Mouse (Mus musculus) MEL (cell line): ENCODE data around the gene Znrf1. TPM values are rescaled to one million over a fixed set of nuclear protein-coding genes. Genes with fewer than 3 reads are reported as not detected.

Source experiments
- DNase-seq: peaks from one replicate; pipeline ENCODE4 v3.0.0; 2011; ENCODE audit warnings: low read depth, low spot score
- H3K27ac ChIP-seq: 2 replicates; pipeline ENCODE4 v1.5.1; 2012; ENCODE audit warnings: low read depth, mild to moderate bottlenecking, control low read depth, low read length, moderate library complexity; ENCODE audit not compliant: control insufficient read depth
- H3K27me3 ChIP-seq, 2 experiments: fragments of 150-350 bp in 1 of 2; sonication (generic) in 1 of 2; 2 replicates each; pipeline ENCODE4 v1.6.1; 2012; ENCODE audit warnings: low read length in 2 of 2, mild to moderate bottlenecking in 2 of 2, improper control_type of control experiment in 1 of 2, moderate library complexity in 1 of 2; ENCODE audit not compliant: insufficient read depth in 2 of 2, control insufficient read depth in 1 of 2
- H3K36me3 ChIP-seq, 2 experiments: 2 replicates each; pipeline ENCODE4 v1.6.1; 2012 to 2014; ENCODE audit warnings: low read length in 2 of 2, improper control_type of control experiment in 1 of 2, inconsistent platforms in 1 of 2, mild to moderate bottlenecking in 1 of 2; ENCODE audit not compliant: insufficient read depth in 2 of 2, control insufficient read depth in 1 of 2
- H3K4me1 ChIP-seq, 2 experiments: fragments of 150-350 bp in 1 of 2; sonication (generic) in 1 of 2; 2 replicates each; pipeline ENCODE4 v1.6.1; 2012; ENCODE audit warnings: low read length in 2 of 2, improper control_type of control experiment in 1 of 2, mild to moderate bottlenecking in 1 of 2; ENCODE audit not compliant: insufficient read depth in 2 of 2, control insufficient read depth in 1 of 2
- H3K4me3 ChIP-seq, 2 experiments: fragments of 150-350 bp in 1 of 2; sonication (generic) in 1 of 2; 2 replicates each; pipeline ENCODE4 v1.5.1; 2012; ENCODE audit warnings: low read depth in 2 of 2, low read length in 2 of 2, mild to moderate bottlenecking in 2 of 2, moderate library complexity in 2 of 2, control low read depth in 1 of 2, improper control_type of control experiment in 1 of 2; ENCODE audit not compliant: control insufficient read depth in 1 of 2, insufficient read depth in 1 of 2
- H3K79me2 ChIP-seq: 2 replicates; pipeline ENCODE4 v1.6.1; 2012; ENCODE audit warnings: mild to moderate bottlenecking, low read length, moderate library complexity; ENCODE audit not compliant: control insufficient read depth, poor library complexity, insufficient read depth
- H3K9ac ChIP-seq: 2 replicates; pipeline ENCODE4 v1.6.1; 2012; ENCODE audit warnings: low read depth, mild to moderate bottlenecking, control low read depth, low read length, moderate library complexity; ENCODE audit not compliant: control insufficient read depth, poor library complexity, severe bottlenecking
- H3K9me3 ChIP-seq: fragments of 150-350 bp; sonication (generic); replicated peaks from 2 replicates; pipeline ENCODE4 v1.6.1; 2012; ENCODE audit warnings: mild to moderate bottlenecking, low read length, improper control_type of control experiment, moderate library complexity; ENCODE audit not compliant: insufficient read depth
- BHLHE40 ChIP-seq: IDR thresholded peaks from 2 replicates; pipeline ENCODE4 v1.6.1; 2012; ENCODE audit warnings: low read depth, mild to moderate bottlenecking, inconsistent platforms, low read length, improper control_type of control experiment, borderline replicate concordance
- MEF2A ChIP-seq: IDR thresholded peaks from 2 replicates; pipeline ENCODE4 v1.6.1; 2014; ENCODE audit warnings: low read depth, mild to moderate bottlenecking, inconsistent platforms, low read length, improper control_type of control experiment; ENCODE audit not compliant: poor library complexity, insufficient replicate concordance, severe bottlenecking; ENCODE audit errors: extremely low read depth
- MYB ChIP-seq: IDR thresholded peaks from 2 replicates; pipeline ENCODE4 v1.6.1; 2011; ENCODE audit warnings: mild to moderate bottlenecking, low read depth, low read length, improper control_type of control experiment
- MYC ChIP-seq: IDR thresholded peaks from 2 replicates; pipeline ENCODE4 v1.6.1; 2011; ENCODE audit warnings: low read depth, mild to moderate bottlenecking, low read length, improper control_type of control experiment, moderate library complexity
- POLR2A ChIP-seq, 2 experiments: IDR thresholded peaks; 2 replicates each; pipeline ENCODE4 v1.6.1; 2011 to 2012; ENCODE audit warnings: low read length in 2 of 2, mild to moderate bottlenecking in 2 of 2, control low read depth in 1 of 2, improper control_type of control experiment in 1 of 2, low read depth in 1 of 2, moderate library complexity in 1 of 2; ENCODE audit not compliant: control insufficient read depth in 1 of 2, insufficient read depth in 1 of 2, poor library complexity in 1 of 2
- POLR2AphosphoS5 ChIP-seq: IDR thresholded peaks from 2 replicates; pipeline ENCODE4 v1.6.1; 2012; ENCODE audit warnings: low read depth, borderline replicate concordance, mild to moderate bottlenecking, inconsistent platforms, low read length, moderate library complexity, mixed read lengths
- RAD21 ChIP-seq: IDR thresholded peaks from 2 replicates; pipeline ENCODE4 v1.6.1; 2011; ENCODE audit warnings: mild to moderate bottlenecking, low read depth, low read length, improper control_type of control experiment
- RCOR1 ChIP-seq: IDR thresholded peaks from 2 replicates; pipeline ENCODE4 v1.6.1; 2012; ENCODE audit warnings: low read depth, mild to moderate bottlenecking, inconsistent platforms, low read length, improper control_type of control experiment
- TAL1 ChIP-seq: IDR thresholded peaks from 2 replicates; pipeline ENCODE4 v1.6.1; 2012; ENCODE audit warnings: mild to moderate bottlenecking, inconsistent platforms, low read length, moderate library complexity, mixed read lengths
- TCF12 ChIP-seq: IDR thresholded peaks from 2 replicates; pipeline ENCODE4 v1.6.1; 2014; ENCODE audit warnings: low read depth, mild to moderate bottlenecking, inconsistent platforms, low read length, improper control_type of control experiment, moderate library complexity
- UBTF ChIP-seq: IDR thresholded peaks from 2 replicates; pipeline ENCODE4 v1.6.1; 2012; ENCODE audit warnings: low read depth, mild to moderate bottlenecking, inconsistent platforms, low read length, improper control_type of control experiment, moderate library complexity, borderline replicate concordance; ENCODE audit not compliant: insufficient read depth
- ZKSCAN1 ChIP-seq: IDR thresholded peaks from 2 replicates; pipeline ENCODE4 v1.6.1; 2012; ENCODE audit warnings: low read depth, mild to moderate bottlenecking, inconsistent platforms, low read length, improper control_type of control experiment, moderate library complexity
- ZMIZ1 ChIP-seq: IDR thresholded peaks from 2 replicates; pipeline ENCODE4 v1.6.1; 2012; ENCODE audit warnings: low read depth, mild to moderate bottlenecking, inconsistent platforms, low read length, improper control_type of control experiment, moderate library complexity
- polyA plus RNA-seq, 2 experiments: library from polyadenylated mRNA; stranded (reverse) in 1 of 2; unstranded in 1 of 2; fragments of >175 nt in 1 of 2; fragments of >200 nt in 1 of 2; gene quantifications; 2 replicates each; pipeline versions ENCODE4 v1.2.1 to v1.2.4; 2012; ENCODE audit warnings: low replicate concordance in 2 of 2, low read depth in 1 of 2; ENCODE audit not compliant: insufficient read length in 2 of 2, insufficient read depth in 1 of 2, missing spikeins in 1 of 2
- total RNA-seq: library from RNA; depleted of rRNA; stranded (reverse); fragments of 300-350 nt; gene quantifications from 2 replicates; pipeline ENCODE4 v1.2.3, GENCODE M21; 2012

Znrf1 gene
- total and polyA plus RNA-seq, 3 experiments, result 18.4 to 36.0 TPM; not detected in 1

GRCm38 (mm10) chr8:111513446-111513845 lies 22.5 kb upstream of the Znrf1 start:
- TF ChIP-seq RAD21 (no peak), MYC (no peak), UBTF (no peak), BHLHE40 (no peak), POLR2A (IDR thresholded peaks at IDR 0.05; ENCODE audit: control insufficient read depth in 1 of 2, insufficient read depth in 1 of 2, low read depth in 1 of 2, low read length in 2 of 2, poor library complexity in 1 of 2) (no peak)
- H3K4me1 ChIP-seq, result peaks cover 17 to 23% of the 10 kb centered on the region in 2 experiments

GRCm38 (mm10) chr8:111516451-111517035 lies 19.4 kb upstream of the Znrf1 start:
- H3K4me1 ChIP-seq, result peaks cover 7 to 8% of the 10 kb centered on the region in 2 experiments
- TF ChIP-seq POLR2AphosphoS5, result no peak
- no peak for TF ChIP-seq TCF12
- no peak for TF ChIP-seq RCOR1
- H3K4me3 ChIP-seq, result no peak overlapping the region
- H3K36me3 ChIP-seq, result peaks cover 0 to 8% of the 10 kb centered on the region in 2 experiments; a peak in 3 of 4 replicates
- no peak overlapping the region for H3K9ac ChIP-seq
- H3K27me3 ChIP-seq, result no peaks in the 10 kb centered on the region
- no peaks in the 10 kb centered on the region for H3K9me3 ChIP-seq
- H3K79me2 ChIP-seq, result peaks cover 21% of the 10 kb centered on the region
- DNase-seq, result no peak
- H3K27ac ChIP-seq, result no peak overlapping the region

More at GRCm38 (mm10) chr8:111513446-111513845, 22.5 kb upstream of the Znrf1 start:
- Histone ChIP-seq H3K27ac (no peak overlapping the region), H3K9ac (no peak overlapping the region), H3K9me3 (no peaks in the 10 kb centered on the region), H3K27me3 (no peaks in the 10 kb centered on the region), H3K4me3 (no peak overlapping the region), H3K79me2 (peaks cover 6% of the 10 kb centered on the region; the same call in 1 of the 2 replicates), H3K36me3 (peaks cover 0 to 17% of the 10 kb centered on the region in 2 experiments; a peak in 3 of 4 replicates)
- no peak for DNase-seq

GRCm38 (mm10) chr8:111517466-111517865 lies 18.4 kb upstream of the Znrf1 start:
- Histone ChIP-seq H3K4me1 (peaks cover 4% of the 10 kb centered on the region in 2 experiments), H3K79me2 (peaks cover 21% of the 10 kb centered on the region), H3K27me3 (no peaks in the 10 kb centered on the region), H3K9me3 (no peaks in the 10 kb centered on the region), H3K9ac (no peak overlapping the region), H3K36me3 (peaks cover 0 to 5% of the 10 kb centered on the region in 2 experiments; a peak in 3 of 4 replicates), H3K27ac (no peak overlapping the region), H3K4me3 (no peak overlapping the region)
- TF ChIP-seq ZKSCAN1, result no peak
- no peak for TF ChIP-seq ZMIZ1
- TF ChIP-seq MYB, result no peak
- TF ChIP-seq MEF2A, result no peak
- no peak for TF ChIP-seq TAL1
- DNase-seq, result no peak
